Mouse (Mus musculus) kidney, postnatal 0 days (tissue): Measurements from ENCODE around the gene Grap2. TPM values are rescaled to one million over a fixed set of nuclear protein-coding genes. Genes with fewer than 3 reads are reported as not detected.

Experiments
- ATAC-seq: fragments of 200-750 bp; cut with Nextera tagmentation; replicated peaks from 2 replicates; pipeline ENCODE4 v1.8.0; 2017; ENCODE audit warnings: low read depth, moderate number of reproducible peaks, moderate TSS enrichment, moderate library complexity; ENCODE audit not compliant: low FRiP score
- DNase-seq: peaks from one replicate; pipeline ENCODE4 v3.0.0-alpha.2; 2016; ENCODE audit warnings: low spot score
- H3K27ac ChIP-seq: fragments of 300-500 bp; sonication (generic); 2 replicates; pipeline ENCODE4 v1.5.1; 2014; ENCODE audit warnings: mild to moderate bottlenecking
- H3K27me3 ChIP-seq: fragments of 300-500 bp; sonication (generic); 2 replicates; pipeline ENCODE4 v1.6.1; 2014; ENCODE audit warnings: low read length, mixed read lengths; ENCODE audit not compliant: insufficient read depth
- H3K36me3 ChIP-seq: fragments of 300-500 bp; sonication (generic); 2 replicates; pipeline ENCODE4 v1.6.1; 2014; ENCODE audit warnings: low read length, mixed read lengths; ENCODE audit not compliant: insufficient read depth
- H3K4me1 ChIP-seq: fragments of 300-500 bp; sonication (generic); replicated peaks from 2 replicates; pipeline ENCODE4 v1.6.1; 2014; ENCODE audit warnings: antibody characterized with exemption, low read length, mixed read lengths; ENCODE audit not compliant: insufficient read depth
- H3K4me2 ChIP-seq: fragments of 300-500 bp; sonication (generic); 2 replicates; pipeline ENCODE4 v1.6.1; 2014; ENCODE audit warnings: mild to moderate bottlenecking, low read length, moderate library complexity, mixed read lengths
- H3K4me3 ChIP-seq: fragments of 300-500 bp; sonication (generic); replicated peaks from 2 replicates; pipeline ENCODE4 v1.5.1; 2014; ENCODE audit warnings: low read depth, low read length
- H3K9ac ChIP-seq: fragments of 300-500 bp; sonication (generic); 2 replicates; pipeline ENCODE4 v1.6.1; 2014; ENCODE audit warnings: low read depth, low read length
- H3K9me3 ChIP-seq: fragments of 300-500 bp; sonication (generic); replicated peaks from 2 replicates; pipeline ENCODE4 v1.6.1; 2016; ENCODE audit warnings: low read length, inconsistent platforms, mixed read lengths
- CTCF ChIP-seq: IDR thresholded peaks from 2 replicates; pipeline ENCODE4 v1.5.1; 2016; ENCODE audit warnings: antibody characterized with exemption, low read depth, mild to moderate bottlenecking, moderate library complexity
- WGBS: fragments of 180-500 bp; shearing (Covaris S2); extraction: QIAGEN DNeasy Blood & Tissue Kit; methylation state at CpG from one replicate; pipeline ENCODE4 v1.1.7; 2014; 5-methylcytosine and 5-hydroxymethylcytosine counted together
- polyA plus RNA-seq: library from polyadenylated mRNA; unstranded; fragments of >200 nt; fragmentation: Nextera tagmentation; extraction: Ambion mirVana; gene quantifications from 2 replicates; pipeline ENCODE4 v1.2.1, GENCODE M21; 2015

The Grap2 gene
- polyA plus RNA-seq, 1 experiment from 2014 or later: 0.09 TPM

DNA sequence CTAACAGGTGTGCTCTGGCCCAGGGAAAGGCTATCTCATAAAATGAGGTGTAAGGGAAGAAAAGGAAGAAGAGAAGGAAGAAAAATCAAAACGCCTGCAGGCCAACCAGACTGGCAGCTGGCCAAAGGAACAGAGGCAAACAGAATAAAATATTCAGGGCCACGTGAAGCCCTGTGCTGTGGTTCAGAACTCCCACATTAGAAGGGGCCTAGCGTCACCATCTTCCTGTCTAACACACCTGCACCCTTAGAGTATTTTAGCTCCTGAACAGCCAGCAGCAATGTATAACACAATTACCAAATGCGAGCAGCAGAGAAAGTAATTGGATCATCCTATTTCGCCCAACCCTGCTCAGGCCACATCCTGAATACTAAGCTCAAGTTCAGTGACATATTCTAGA, 39.1 kb downstream of the Grap2 start:
- ATAC-seq (no peak), DNase-seq (no peak)
- no peak overlapping the region for H3K4me3 ChIP-seq
- no peak overlapping the region for H3K27ac ChIP-seq
- no peaks in the 10 kb centered on the region for H3K36me3 ChIP-seq
- no peak for TF ChIP-seq CTCF
- H3K4me2 ChIP-seq: no peak overlapping the region
- peaks cover 7% of the 10 kb centered on the region; the same call in 1 of the 2 replicates for H3K4me1 ChIP-seq
- 75% methylated on average over 5 of the region's 5 CpGs for WGBS
- H3K27me3 ChIP-seq: no peaks in the 10 kb centered on the region
- no peaks in the 10 kb centered on the region for H3K9me3 ChIP-seq
- H3K9ac ChIP-seq: no peak overlapping the region

GRCm38 (mm10) chr15:80613904-80614303, 41.5 kb downstream of the Grap2 start:
- no peak for ATAC-seq
- no peak overlapping the region for H3K27ac ChIP-seq
- 29% methylated on average over 5 of the region's 5 CpGs for WGBS

GRCm38 (mm10) chr15:80614500-80615289, 42.3 kb downstream of the Grap2 start:
- Histone ChIP-seq H3K9me3 (no peaks in the 10 kb centered on the region), H3K36me3 (no peaks in the 10 kb centered on the region), H3K4me3 (no peak overlapping the region), H3K4me2 (no peak overlapping the region), H3K27ac (no peak overlapping the region), H3K4me1 (peaks cover 7% of the 10 kb centered on the region; the same call in 1 of the 2 replicates), H3K27me3 (no peaks in the 10 kb centered on the region), H3K9ac (no peak overlapping the region)
- WGBS: 69% methylated on average over 18 of the region's 18 CpGs
- TF ChIP-seq CTCF: no peak
- no peak for ATAC-seq
- DNase-seq: no peak

More at GRCm38 (mm10) chr15:80613904-80614303, 41.5 kb downstream of the Grap2 start:
- no peak overlapping the region; the same call in 1 of the 2 replicates for H3K4me2 ChIP-seq
- no peak for DNase-seq
- H3K9me3 ChIP-seq: no peaks in the 10 kb centered on the region
- H3K4me3 ChIP-seq: no peak overlapping the region
- no peak overlapping the region for H3K9ac ChIP-seq
- peaks cover 7% of the 10 kb centered on the region; the same call in 1 of the 2 replicates for H3K4me1 ChIP-seq
- H3K27me3 ChIP-seq: no peaks in the 10 kb centered on the region
- TF ChIP-seq CTCF: no peak
- H3K36me3 ChIP-seq: no peaks in the 10 kb centered on the region

GRCm38 (mm10) chr15:80615290-80615570, 42.8 kb downstream of the Grap2 start:
- peaks cover 7% of the 10 kb centered on the region; the same call in 1 of the 2 replicates for H3K4me1 ChIP-seq
- no peaks in the 10 kb centered on the region for H3K9me3 ChIP-seq
- H3K4me2 ChIP-seq: no peak overlapping the region
- no peak for ATAC-seq
- no peak overlapping the region for H3K4me3 ChIP-seq
- H3K27me3 ChIP-seq: no peaks in the 10 kb centered on the region
- DNase-seq: no peak
- WGBS: 36% methylated on average over 2 of the region's 2 CpGs
- no peak overlapping the region for H3K9ac ChIP-seq
- TF ChIP-seq CTCF: no peak
- no peak overlapping the region for H3K27ac ChIP-seq
- H3K36me3 ChIP-seq: no peaks in the 10 kb centered on the region

DNA sequence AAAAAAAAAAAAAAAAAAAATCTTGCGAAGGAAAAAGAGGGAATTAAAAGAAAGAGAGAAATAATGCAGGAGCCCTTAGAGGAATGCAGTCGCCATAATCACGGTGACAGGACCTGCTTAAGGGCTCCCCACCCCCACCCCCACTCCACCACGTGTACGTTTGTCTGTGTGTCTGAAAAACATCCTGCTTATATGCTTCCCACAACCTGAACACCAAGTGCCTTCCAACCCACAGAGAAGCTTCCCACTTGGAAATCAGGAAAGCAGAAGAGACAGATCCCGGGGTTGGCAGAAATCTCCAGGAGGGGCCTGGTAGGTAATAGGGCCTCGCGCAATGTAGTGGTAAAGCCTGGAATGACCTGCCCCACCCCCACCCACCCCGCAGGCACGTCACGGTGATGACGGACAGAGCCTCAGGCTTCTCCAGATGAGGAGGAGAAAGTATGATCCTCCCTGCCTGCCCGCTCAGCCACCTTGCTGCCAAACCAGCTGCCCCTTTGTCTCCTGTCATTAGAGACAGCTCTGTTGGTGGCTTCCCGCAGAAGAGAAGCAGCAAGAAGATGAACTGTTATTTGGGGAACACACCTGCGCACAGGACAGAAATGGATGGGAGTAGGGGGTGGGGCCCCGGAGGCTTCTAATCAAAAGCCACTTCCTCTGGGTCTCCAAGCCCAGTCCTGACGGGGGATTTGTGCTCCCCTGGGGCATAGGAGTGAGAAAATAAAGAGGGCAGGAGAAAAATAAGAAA, 43.4 kb downstream of the Grap2 start:
- Histone ChIP-seq H3K4me3 (no peak overlapping the region), H3K9me3 (no peaks in the 10 kb centered on the region), H3K9ac (no peak overlapping the region), H3K4me1 (peaks cover 7% of the 10 kb centered on the region; the same call in 1 of the 2 replicates), H3K27ac (no peak overlapping the region), H3K4me2 (no peak overlapping the region), H3K27me3 (no peaks in the 10 kb centered on the region), H3K36me3 (no peaks in the 10 kb centered on the region)
- 10% methylated on average over 17 of the region's 17 CpGs for WGBS
- ATAC-seq (no peak), DNase-seq (no peak)
- TF ChIP-seq CTCF: no peak

DNA sequence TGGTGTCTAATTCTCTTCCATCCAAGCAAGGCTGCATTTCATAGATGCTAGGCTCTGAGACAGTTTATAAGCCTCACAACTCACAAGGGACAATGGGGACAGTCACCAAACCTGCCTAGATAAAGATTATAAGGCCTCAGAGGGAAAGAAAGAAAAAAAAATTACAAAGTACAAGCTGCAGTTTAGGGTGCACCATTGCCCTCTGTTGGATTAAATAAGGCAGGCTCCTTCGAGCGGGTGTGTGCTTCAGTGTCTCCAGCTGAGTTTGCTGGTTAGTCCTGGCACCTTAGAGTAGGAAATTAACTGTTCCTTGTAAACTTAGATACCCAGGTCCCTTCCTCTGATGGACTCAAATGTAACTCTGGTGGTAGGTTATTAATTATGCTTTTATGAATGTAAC, 45.4 kb downstream of the Grap2 start:
- Histone ChIP-seq H3K36me3 (no peaks in the 10 kb centered on the region), H3K9ac (no peak overlapping the region), H3K27me3 (no peaks in the 10 kb centered on the region), H3K9me3 (no peaks in the 10 kb centered on the region), H3K4me1 (peaks cover 7% of the 10 kb centered on the region; the same call in 1 of the 2 replicates), H3K27ac (no peak overlapping the region), H3K4me3 (no peak overlapping the region), H3K4me2 (no peak overlapping the region)
- ATAC-seq (no peak), DNase-seq (no peak)
- WGBS: 58% methylated on average over 2 of the region's 2 CpGs
- peak; percentile 57 for TF ChIP-seq CTCF
